Mouse (Mus musculus): ENCODE results near the gene Rex1bd. TPM values are rescaled to one million over a fixed set of nuclear protein-coding genes. Genes with fewer than 3 reads are reported as not detected.
"Not testable (repeated sequence)": the region's sequence is repeated elsewhere in the genome, so short reads cannot be mapped to it uniquely, and the experiment has no call there.

Gene Rex1bd
- polyA plus RNA-seq, 1 experiment from 2014 or later, result 151 TPM

- not testable (repeated sequence) for ATAC-seq (ENCODE audit: insufficient number of reproducible peaks, insufficient read depth, low FRiP score, low TSS enrichment, low read depth); H3K9me3 ChIP-seq; H3K27me3 ChIP-seq; H3K27ac ChIP-seq
- Histone ChIP-seq H3K4me2 (peak overlapping the region; percentile 99), H3K36me3 (peaks cover 60% of the 10 kb centered on the region), H3K4me3 (replicated peaks) (peak overlapping the region; percentile 99), H3K4me1 (replicated peaks) (peaks cover 12% of the 10 kb centered on the region), H3K9ac (replicated peaks) (peak overlapping the region; percentile 97; the same call in 1 of the 2 replicates)
- 82% methylated on average over 6 of the region's 6 CpGs for WGBS
Observed at GRCm38 (mm10) chr8:70511174-70511573, 4.6 kb upstream of the Rex1bd start.

- H3K9me3 ChIP-seq, result no peaks in the 10 kb centered on the region
- H3K27me3 ChIP-seq, result no peaks in the 10 kb centered on the region
- WGBS, result 1% methylated on average over 74 of the region's 74 CpGs
- ATAC-seq (ENCODE audit: insufficient number of reproducible peaks, insufficient read depth, low FRiP score, low TSS enrichment, low read depth), result peak; percentile 62
- peak within 1 kb of the TSS; percentile 99 for H3K4me3 ChIP-seq (replicated peaks)
- peaks cover 19% of the 10 kb centered on the region for H3K4me1 ChIP-seq (replicated peaks)
- peaks cover 52% of the 10 kb centered on the region for H3K36me3 ChIP-seq
- H3K4me2 ChIP-seq, result peak within 1 kb of the TSS; percentile 99
- peak within 1 kb of the TSS; percentile 96 for H3K27ac ChIP-seq
- peak within 1 kb of the TSS; percentile 97 for H3K9ac ChIP-seq (replicated peaks)
Observed at GRCm38 (mm10) chr8:70510228-70510915, 3.8 kb upstream of the Rex1bd start, which contains the start of gene Uba52. Uba52 (minus strand) TSS chr8:70510801.

- Histone ChIP-seq H3K27me3 (no peaks in the 10 kb centered on the region), H3K9ac (replicated peaks) (peak overlapping the region; percentile 97), H3K27ac (peak overlapping the region; percentile 96), H3K36me3 (peaks cover 48% of the 10 kb centered on the region), H3K4me2 (peak overlapping the region; percentile 99), H3K9me3 (no peaks in the 10 kb centered on the region), H3K4me3 (replicated peaks) (peak overlapping the region; percentile 99), H3K4me1 (replicated peaks) (peaks cover 29% of the 10 kb centered on the region)
- 12% methylated on average over 25 of the region's 25 CpGs for WGBS
- no peak for ATAC-seq (ENCODE audit: insufficient number of reproducible peaks, insufficient read depth, low FRiP score, low TSS enrichment, low read depth)
Observed at GRCm38 (mm10) chr8:70509281-70509952, 2.9 kb upstream of the Rex1bd start.

GRCm38 (mm10) chr8:70507027-70507393, 458 bp upstream of the Rex1bd start:
- H3K27ac ChIP-seq, result peak overlapping the region; percentile 32; the same call in 1 of the 2 replicates
- H3K36me3 ChIP-seq, result peaks cover 34% of the 10 kb centered on the region
- WGBS, result 59% methylated on average over 5 of the region's 5 CpGs
- H3K27me3 ChIP-seq, result peaks cover 16% of the 10 kb centered on the region
- no peak overlapping the region for H3K9ac ChIP-seq (replicated peaks)
- ATAC-seq (ENCODE audit: insufficient number of reproducible peaks, insufficient read depth, low FRiP score, low TSS enrichment, low read depth), result no peak
- peak overlapping the region; percentile 83 for H3K4me2 ChIP-seq
- H3K9me3 ChIP-seq, result no peaks in the 10 kb centered on the region
- H3K4me3 ChIP-seq (replicated peaks), result peak overlapping the region; percentile 70
- H3K4me1 ChIP-seq (replicated peaks), result peaks cover 53% of the 10 kb centered on the region

- Histone ChIP-seq H3K4me2 (peak overlapping the region; percentile 83), H3K4me3 (replicated peaks) (peak overlapping the region; percentile 70), H3K36me3 (peaks cover 31% of the 10 kb centered on the region), H3K27me3 (peaks cover 28% of the 10 kb centered on the region), H3K9ac (replicated peaks) (peak overlapping the region; percentile 92), H3K27ac (peak overlapping the region; percentile 96), H3K4me1 (replicated peaks) (peaks cover 65% of the 10 kb centered on the region), H3K9me3 (no peaks in the 10 kb centered on the region)
- ATAC-seq (ENCODE audit: insufficient number of reproducible peaks, insufficient read depth, low FRiP score, low TSS enrichment, low read depth), result peak; percentile 29
- WGBS, result 36% methylated on average over 32 of the region's 32 CpGs
Observed at GRCm38 (mm10) chr8:70505698-70506327, 739 bp downstream of the Rex1bd start.

GRCm38 (mm10) chr8:70504851-70505250, 1.7 kb downstream of the Rex1bd start:
- ATAC-seq (ENCODE audit: insufficient number of reproducible peaks, insufficient read depth, low FRiP score, low TSS enrichment, low read depth), result no peak
- peak overlapping the region; percentile 83 for H3K4me2 ChIP-seq
- peak overlapping the region; percentile 73 for H3K27ac ChIP-seq
- H3K9me3 ChIP-seq, result no peaks in the 10 kb centered on the region
- H3K4me1 ChIP-seq (replicated peaks), result peaks cover 74% of the 10 kb centered on the region
- peak overlapping the region; percentile 70; the same call in 1 of the 2 replicates for H3K4me3 ChIP-seq (replicated peaks)
- peaks cover 38% of the 10 kb centered on the region for H3K27me3 ChIP-seq
- 43% methylated on average over 3 of the region's 3 CpGs for WGBS
- no peak overlapping the region for H3K9ac ChIP-seq (replicated peaks)
- H3K36me3 ChIP-seq, result peaks cover 31% of the 10 kb centered on the region

GRCm38 (mm10) chr8:70504291-70504716, 2.2 kb downstream of the Rex1bd start:
- WGBS, result 14% methylated on average over 16 of the region's 16 CpGs
- H3K27ac ChIP-seq, result peak overlapping the region; percentile 73
- H3K9ac ChIP-seq (replicated peaks), result peak overlapping the region; percentile 24
- H3K4me1 ChIP-seq (replicated peaks), result peaks cover 78% of the 10 kb centered on the region
- peaks cover 43% of the 10 kb centered on the region for H3K27me3 ChIP-seq
- no peaks in the 10 kb centered on the region for H3K9me3 ChIP-seq
- no peak overlapping the region; the same call in 1 of the 2 replicates for H3K4me3 ChIP-seq (replicated peaks)
- peaks cover 31% of the 10 kb centered on the region for H3K36me3 ChIP-seq
- no peak for ATAC-seq (ENCODE audit: insufficient number of reproducible peaks, insufficient read depth, low FRiP score, low TSS enrichment, low read depth)
- H3K4me2 ChIP-seq, result peak overlapping the region; percentile 83

GRCm38 (mm10) chr8:70503062-70503750, 3.3 kb downstream of the Rex1bd start:
- Histone ChIP-seq H3K9ac (replicated peaks) (peak overlapping the region; percentile 13; the same call in 1 of the 2 replicates), H3K27me3 (peaks cover 54% of the 10 kb centered on the region), H3K27ac (peak overlapping the region; percentile 73), H3K4me1 (replicated peaks) (peaks cover 69% of the 10 kb centered on the region), H3K9me3 (no peaks in the 10 kb centered on the region), H3K4me3 (replicated peaks) (peak overlapping the region; percentile 11; the same call in 1 of the 2 replicates), H3K36me3 (peaks cover 21% of the 10 kb centered on the region), H3K4me2 (peak overlapping the region; percentile 83)
- 8% methylated on average over 46 of the region's 46 CpGs for WGBS
- ATAC-seq (ENCODE audit: insufficient number of reproducible peaks, insufficient read depth, low FRiP score, low TSS enrichment, low read depth), result no peak

- Histone ChIP-seq H3K27me3 (peaks cover 55% of the 10 kb centered on the region), H3K4me3 (replicated peaks) (no peak overlapping the region), H3K27ac (no peak overlapping the region), H3K4me1 (replicated peaks) (peaks cover 69% of the 10 kb centered on the region), H3K4me2 (peak overlapping the region; percentile 83), H3K36me3 (peaks cover 14% of the 10 kb centered on the region), H3K9me3 (no peaks in the 10 kb centered on the region), H3K9ac (replicated peaks) (no peak overlapping the region)
- no peak for ATAC-seq (ENCODE audit: insufficient number of reproducible peaks, insufficient read depth, low FRiP score, low TSS enrichment, low read depth)
- 31% methylated on average over 12 of the region's 12 CpGs for WGBS
Observed at GRCm38 (mm10) chr8:70502540-70502939, 4.0 kb downstream of the Rex1bd start.

- ATAC-seq (ENCODE audit: insufficient number of reproducible peaks, insufficient read depth, low FRiP score, low TSS enrichment, low read depth), result no peak
- H3K4me1 ChIP-seq (replicated peaks), result peaks cover 69% of the 10 kb centered on the region
- no peak overlapping the region for H3K9ac ChIP-seq (replicated peaks)
- H3K4me3 ChIP-seq (replicated peaks), result peak overlapping the region; percentile 10; the same call in 1 of the 2 replicates
- 12% methylated on average over 23 of the region's 23 CpGs for WGBS
- H3K27ac ChIP-seq, result no peak overlapping the region
- peak overlapping the region; percentile 83 for H3K4me2 ChIP-seq
- no peaks in the 10 kb centered on the region for H3K9me3 ChIP-seq
- peaks cover 60% of the 10 kb centered on the region for H3K27me3 ChIP-seq
- peaks cover 9% of the 10 kb centered on the region; the same call in 1 of the 2 replicates for H3K36me3 ChIP-seq
Observed at GRCm38 (mm10) chr8:70501820-70502529, 4.6 kb downstream of the Rex1bd start.

Data from limb, embryonic 12.5 days (tissue).